Mouse (Mus musculus): ENCODE measurements around the gene Olfr1231.

The Olfr1231 gene

DNA sequence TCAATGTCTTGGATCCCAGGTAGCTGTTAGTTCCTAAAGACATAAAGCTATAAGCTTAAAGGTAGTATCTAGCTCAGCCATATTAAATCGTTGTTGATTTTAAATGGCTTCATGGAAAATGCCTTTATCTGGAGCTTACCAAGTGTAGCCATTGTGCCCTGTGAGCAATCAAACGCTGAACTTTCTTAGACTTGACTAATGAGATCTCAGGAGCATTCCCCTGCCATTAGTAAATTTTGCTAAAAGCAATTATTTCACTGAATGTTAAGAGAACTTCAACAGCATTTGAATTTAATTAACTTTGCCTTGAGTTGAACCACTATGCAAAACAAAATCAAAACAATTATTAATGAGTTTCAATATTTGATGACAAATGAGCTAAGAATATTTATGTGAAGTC is at the start of gene Olfr1231:
Gene Olfr1231, minus strand, starts transcription at position 101 of the 400 bp plus-strand sequence.
- DNase-seq (ENCODE audit: low spot score in 2 of 2) = no peak

DNA sequence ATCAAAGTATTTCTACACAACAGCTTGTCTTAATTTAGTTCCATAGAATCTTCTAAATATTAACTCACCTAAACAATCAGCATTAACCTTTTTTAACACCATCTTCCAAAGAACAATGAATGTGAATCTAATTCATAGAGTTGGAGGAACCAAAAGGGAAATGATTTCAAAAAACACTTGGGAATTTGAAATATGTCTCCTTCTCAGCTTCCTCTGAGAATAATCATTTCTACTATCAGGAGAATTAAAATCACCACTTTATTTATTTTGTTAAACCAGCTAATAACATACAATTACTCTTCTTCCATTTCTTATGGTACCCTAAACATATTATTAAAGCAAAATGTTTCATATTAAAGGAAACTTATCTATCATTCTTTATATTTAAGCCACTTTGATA is 35.4 kb upstream of the Olfr1231 start, which contains the start of gene Olfr1233:
Gene Olfr1233, minus strand, starts transcription at position 101 of the 400 bp plus-strand sequence.
- no peak for DNase-seq (ENCODE audit: low spot score in 2 of 2)

DNA sequence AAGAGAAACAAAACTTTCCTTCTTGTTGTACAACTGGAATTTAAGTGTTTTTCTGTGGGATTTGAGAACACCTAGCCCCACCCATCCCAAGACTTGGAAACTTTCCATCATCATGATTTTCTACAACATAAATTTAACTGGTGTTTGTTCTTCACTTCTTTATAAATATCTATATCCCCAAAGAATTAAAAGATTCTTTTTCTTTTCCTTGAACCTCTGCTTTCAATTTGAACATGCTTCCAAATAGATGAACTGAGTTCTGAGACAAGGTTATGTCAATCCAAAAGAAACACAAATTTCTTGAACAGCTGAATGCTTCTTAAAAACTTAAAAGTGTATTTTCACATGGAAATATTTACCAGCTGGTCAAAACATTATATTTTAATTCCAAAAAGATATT is 22.7 kb upstream of the Olfr1231 start, which contains the start of gene Olfr1232:
Gene Olfr1232, minus strand, starts transcription at position 101 of the 400 bp plus-strand sequence.
- DNase-seq (ENCODE audit: low spot score in 2 of 2) = no peak

DNA sequence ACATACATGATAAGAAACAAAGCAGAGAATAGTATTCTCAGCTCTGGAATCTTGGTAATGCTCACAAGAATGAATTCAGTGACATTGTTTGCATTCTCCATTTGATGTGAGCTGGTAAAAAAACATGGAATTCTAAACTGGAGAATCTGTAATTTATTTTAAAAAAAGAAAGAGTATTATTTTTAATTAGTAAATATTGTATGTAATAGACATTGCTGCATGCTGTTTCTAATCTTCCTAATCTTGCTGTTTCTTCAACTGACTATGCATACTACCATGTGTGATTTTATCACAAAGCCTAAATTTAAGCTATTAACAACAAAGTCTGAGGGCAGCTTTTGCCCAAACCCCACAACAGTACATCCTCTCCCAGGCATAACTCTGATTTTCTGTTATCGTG is 9.7 kb downstream of the Olfr1231 start, which contains the start of gene Olfr1230:
Gene Olfr1230, minus strand, starts transcription at position 101 of the 400 bp plus-strand sequence.
- DNase-seq (ENCODE audit: low spot score in 2 of 2) = no peak

DNA sequence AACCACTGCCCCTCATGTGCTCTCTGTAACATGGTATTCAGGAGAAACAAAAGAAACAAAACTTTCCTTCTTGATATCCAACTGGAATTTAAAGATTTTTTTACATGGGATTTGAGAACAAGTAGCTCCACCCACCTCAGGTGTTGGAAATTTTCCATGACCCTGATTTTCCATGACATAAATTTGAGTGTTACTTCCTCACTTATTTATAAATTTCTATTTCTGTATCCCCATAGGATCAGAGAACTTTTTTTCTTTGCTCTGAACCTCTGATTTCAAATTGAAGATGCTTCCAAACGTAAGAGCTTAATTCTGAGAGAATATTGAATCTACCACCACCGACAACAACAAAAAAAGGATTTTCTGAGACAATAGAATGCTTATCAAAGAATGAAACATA is 19.0 kb downstream of the Olfr1231 start, which contains the start of gene Olfr1229:
Gene Olfr1229, minus strand, starts transcription at position 101 of the 400 bp plus-strand sequence.
- no peak for DNase-seq (ENCODE audit: low spot score in 2 of 2)

DNA sequence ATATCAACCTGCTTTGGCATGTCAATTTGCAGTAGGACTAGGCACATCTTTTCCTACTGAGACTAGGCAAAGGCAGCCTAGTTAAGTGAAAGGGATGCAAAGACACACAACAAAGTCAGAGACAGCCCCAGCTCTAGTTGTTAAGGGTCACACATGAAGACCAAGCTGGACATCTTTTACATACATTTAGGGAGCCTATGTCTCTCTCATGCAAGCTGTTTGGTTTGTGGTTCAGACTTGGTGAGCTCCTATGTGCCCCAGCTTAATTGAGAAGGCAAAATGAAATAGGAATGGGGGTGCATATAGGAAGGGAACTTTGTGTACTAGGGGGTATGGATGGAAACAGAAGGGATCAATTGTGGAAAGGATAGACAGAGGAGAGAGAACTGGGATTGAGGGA is 52.9 kb downstream of the Olfr1231 start, which contains the start of gene Olfr1228:
Gene Olfr1228, minus strand, starts transcription at position 101 of the 400 bp plus-strand sequence.
- DNase-seq (ENCODE audit: low spot score in 2 of 2) = no peak

Data from frontal cortex, postnatal 36 days (tissue).